Mouse (Mus musculus) ES-E14 (cell line): ENCODE data around the gene Itgad. TPM values are rescaled to one million over a fixed set of nuclear protein-coding genes. Genes with fewer than 3 reads are reported as not detected.

Source experiments
- DNase-seq: peaks from one replicate; pipeline ENCODE4 v3.0.0-alpha.2; 2013; ENCODE audit warnings: low read depth, low spot score
- H3K27ac ChIP-seq: 2 replicates; pipeline ENCODE4 v1.5.1; 2012; ENCODE audit warnings: low read depth, mild to moderate bottlenecking, low read length, moderate library complexity, mixed read lengths; ENCODE audit not compliant: poor library complexity, insufficient read depth, severe bottlenecking
- H3K36me3 ChIP-seq: 2 replicates; pipeline ENCODE4 v1.6.1; 2012; ENCODE audit warnings: mild to moderate bottlenecking, low read length, moderate library complexity, mixed read lengths; ENCODE audit not compliant: control insufficient read depth, poor library complexity, insufficient read depth, severe bottlenecking
- H3K4me1 ChIP-seq, 2 experiments: fragments of 150-350 bp in 1 of 2; sonication (generic) in 1 of 2; 2 replicates each; pipeline ENCODE4 v1.6.1; 2012; ENCODE audit warnings: low read length in 2 of 2, mild to moderate bottlenecking in 1 of 2, mixed read lengths in 1 of 2; ENCODE audit not compliant: control insufficient read depth in 2 of 2, insufficient read depth in 2 of 2, poor library complexity in 1 of 2
- H3K4me3 ChIP-seq, 2 experiments: fragments of 150-350 bp in 1 of 2; sonication (generic) in 1 of 2; 2 replicates each; pipeline ENCODE4 v1.5.1; 2012; ENCODE audit warnings: low read length in 2 of 2, low read depth in 1 of 2, mild to moderate bottlenecking in 1 of 2, mixed read lengths in 1 of 2; ENCODE audit not compliant: insufficient read depth in 1 of 2, poor library complexity in 1 of 2, severe bottlenecking in 1 of 2
- H3K9ac ChIP-seq: 2 replicates; pipeline ENCODE4 v1.6.1; 2012; ENCODE audit warnings: low read depth, mild to moderate bottlenecking, low read length, mixed read lengths; ENCODE audit not compliant: poor library complexity, insufficient read depth, severe bottlenecking
- H3K9me3 ChIP-seq: fragments of 150-350 bp; sonication (generic); 2 replicates; pipeline ENCODE4 v1.6.1; 2012; ENCODE audit warnings: low read depth, mild to moderate bottlenecking, low read length; ENCODE audit not compliant: control insufficient read depth, insufficient read depth
- CHD2 ChIP-seq: IDR thresholded peaks from 2 replicates; pipeline ENCODE4 v1.6.1; 2014; ENCODE audit warnings: mild to moderate bottlenecking, low read depth, low read length, inconsistent platforms
- HCFC1 ChIP-seq: IDR thresholded peaks from 2 replicates; pipeline ENCODE4 v1.6.1; 2012; ENCODE audit warnings: low read length, inconsistent platforms, borderline replicate concordance; ENCODE audit not compliant: insufficient read depth
- MAFK ChIP-seq: IDR thresholded peaks from 2 replicates; pipeline ENCODE4 v1.6.1; 2014; ENCODE audit warnings: mild to moderate bottlenecking, low read depth, low read length, inconsistent platforms; ENCODE audit not compliant: insufficient read depth
- ZC3H11A ChIP-seq: IDR thresholded peaks from 2 replicates; pipeline ENCODE4 v1.6.1; 2012; ENCODE audit warnings: low read depth, mild to moderate bottlenecking, inconsistent platforms, low read length, borderline replicate concordance
- ZNF384 ChIP-seq: IDR thresholded peaks from 2 replicates; pipeline ENCODE4 v1.6.1; 2012; ENCODE audit warnings: low read depth, low read length, inconsistent platforms
- in situ Hi-C, 2 experiments: fragments of 600-800 bp; cut with MboI; formaldehyde crosslinking; loops; one replicate each; pipeline ENCODE4 v1.15.1; 2025; ENCODE audit warnings: low sequenced_read_pairs in 2 of 2, inconsistent platforms in 1 of 2; ENCODE audit not compliant: unreplicated experiment in 2 of 2
- total RNA-seq: library from RNA; depleted of rRNA; stranded (reverse); fragments of 300-350 nt; gene quantifications from 2 replicates; pipeline ENCODE4 v1.2.3, GENCODE M21; 2012

The Itgad gene
- total RNA-seq, 1 experiment = not detected

DNA sequence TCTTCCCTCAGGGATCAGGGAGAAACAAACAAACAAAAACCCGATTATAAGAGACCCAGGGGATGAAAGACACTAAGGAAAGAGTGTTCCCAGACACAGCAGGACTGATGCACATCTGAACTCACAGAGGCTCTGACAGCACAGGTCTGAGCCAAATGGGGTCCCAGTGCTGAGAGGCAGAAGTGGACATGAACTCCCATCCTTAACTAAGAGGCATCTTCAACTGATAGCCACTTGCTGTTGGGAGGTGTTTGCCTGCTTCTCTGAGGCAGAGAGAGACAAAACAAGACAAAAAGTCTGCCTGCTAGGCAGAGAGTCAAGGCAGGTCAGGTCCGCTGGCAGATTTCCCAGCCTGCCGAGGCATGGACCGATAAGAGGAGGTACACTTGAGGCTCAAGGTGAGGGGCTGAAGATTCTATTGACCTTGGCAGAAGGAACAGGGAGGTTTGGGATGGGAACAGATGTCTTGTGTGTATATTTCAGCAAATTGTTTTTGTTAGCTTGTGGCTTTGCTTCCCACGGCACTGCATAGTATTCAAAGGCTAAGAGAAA, 102.7 kb downstream of the Itgad start:
- peaks cover 0 to 11% of the 10 kb centered on the region in 2 experiments; a peak in 1 of 4 replicates for H3K4me1 ChIP-seq
- no peaks in the 10 kb centered on the region for H3K36me3 ChIP-seq
- no peak for DNase-seq
- no peak overlapping the region for H3K27ac ChIP-seq
- H3K9ac ChIP-seq = no peak overlapping the region
- in situ Hi-C loops = no loop called here
- H3K4me3 ChIP-seq = no peak overlapping the region
- H3K9me3 ChIP-seq = no peaks in the 10 kb centered on the region
- TF ChIP-seq ZNF384 (no peak), ZC3H11A (no peak), MAFK (no peak)

DNA sequence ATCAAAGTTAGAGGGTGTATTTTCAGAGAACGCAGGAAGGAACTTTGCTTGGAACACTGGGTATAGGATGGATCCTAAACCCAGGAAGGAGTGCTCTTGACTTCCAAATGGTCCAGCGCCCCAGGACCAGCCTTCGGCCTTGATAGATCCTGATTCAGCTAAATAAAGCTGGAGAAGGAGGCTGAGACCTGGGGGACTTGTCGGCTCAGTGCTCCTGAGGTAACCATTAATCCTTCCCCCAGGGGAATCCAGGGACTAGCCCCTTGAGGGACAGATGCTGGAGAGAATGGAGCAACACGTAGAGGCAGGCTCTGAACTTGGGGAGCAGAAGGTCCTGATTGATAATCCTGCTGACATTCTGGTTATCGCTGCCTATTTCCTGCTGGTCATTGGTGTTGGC, 111.2 kb downstream of the Itgad start, which contains the start of gene Slc5a2:
TSS of gene Slc5a2 (plus strand) at position 247 of the 400 bp plus-strand sequence.
- Histone ChIP-seq H3K36me3 (no peaks in the 10 kb centered on the region), H3K4me1 (peaks cover 0 to 12% of the 10 kb centered on the region in 2 experiments; a peak in 1 of 4 replicates), H3K4me3 (no peak within 1 kb of the TSS), H3K9ac (no peak within 1 kb of the TSS), H3K27ac (no peak within 1 kb of the TSS), H3K9me3 (no peaks in the 10 kb centered on the region)
- in situ Hi-C loops = no loop called here
- no peak for DNase-seq
- no peak for TF ChIP-seq HCFC1
- no peak for TF ChIP-seq MAFK
- TF ChIP-seq CHD2 = no peak
- no peak for TF ChIP-seq ZNF384
- TF ChIP-seq ZC3H11A = no peak

DNA sequence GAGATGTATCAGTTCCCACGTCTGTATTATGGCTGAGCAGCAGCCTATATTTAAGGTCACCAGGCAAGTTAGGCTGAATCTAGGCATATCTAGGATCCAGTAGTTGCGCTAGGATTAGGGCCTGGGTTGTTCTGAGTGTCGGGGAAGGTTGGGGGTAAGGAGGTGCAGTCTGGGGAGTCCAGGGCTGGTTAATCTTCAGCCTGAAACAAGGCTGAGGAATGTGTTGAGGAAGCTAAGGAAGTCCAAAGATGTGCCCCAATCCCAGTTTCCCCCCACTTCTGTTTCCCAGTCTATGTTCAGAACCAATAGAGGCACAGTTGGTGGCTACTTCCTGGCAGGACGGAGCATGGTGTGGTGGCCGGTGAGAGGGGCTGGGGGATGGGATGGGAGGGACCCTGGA, 111.9 kb downstream of the Itgad start:
- in situ Hi-C loops = no loop called here
- peaks cover 0 to 17% of the 10 kb centered on the region in 2 experiments; a peak in 1 of 4 replicates for H3K4me1 ChIP-seq
- H3K27ac ChIP-seq = no peak overlapping the region
- no peak for TF ChIP-seq HCFC1
- no peak for TF ChIP-seq ZNF384
- TF ChIP-seq CHD2 = no peak
- no peak for TF ChIP-seq MAFK
- TF ChIP-seq ZC3H11A = no peak
- DNase-seq = no peak
- no peaks in the 10 kb centered on the region for H3K9me3 ChIP-seq
- no peak overlapping the region for H3K9ac ChIP-seq
- H3K4me3 ChIP-seq = no peak overlapping the region
- H3K36me3 ChIP-seq = no peaks in the 10 kb centered on the region

- in situ Hi-C loops = no loop called here
Observed at GRCm38 (mm10) chr7:128267391-128267790, 113.2 kb downstream of the Itgad start.

More at GRCm38 (mm10) chr7:128267391-128267790, 113.2 kb downstream of the Itgad start:
- DNase-seq = no peak
- Histone ChIP-seq H3K4me3 (no peak overlapping the region), H3K9me3 (no peaks in the 10 kb centered on the region), H3K9ac (no peak overlapping the region), H3K4me1 (peaks cover 0 to 17% of the 10 kb centered on the region in 2 experiments; a peak in 1 of 4 replicates), H3K36me3 (peaks cover 2% of the 10 kb centered on the region; the same call in 1 of the 2 replicates), H3K27ac (no peak overlapping the region)
- no peak for TF ChIP-seq MAFK
- TF ChIP-seq HCFC1 = no peak
- no peak for TF ChIP-seq ZNF384
- no peak for TF ChIP-seq CHD2
- TF ChIP-seq ZC3H11A = no peak
